Mouse (Mus musculus): ENCODE measurements at regions not wholly inside any gene's neighbourhood (a gene's known extent, or its start where the extent isn't known, plus 50 kb on each side); places are given as distances from the start of the nearest gene placed in this dataset.

GRCm38 (mm10) chr17:9829895-9830294, 160.4 kb upstream of the Pabpc6 start:
- TF ChIP-seq CTCF (conservative IDR thresholded peaks at IDR 0.05; ENCODE audit: low read length) (no peak), POU5F1 (IDR thresholded peaks at IDR 0.05; ENCODE audit: borderline replicate concordance, low read length) (no peak), NANOG (IDR thresholded peaks at IDR 0.05; ENCODE audit: borderline replicate concordance, low read length) (no peak)
